Mouse (Mus musculus) hindbrain, postnatal 0 days (tissue): ENCODE results near the gene Jpt1. TPM values are rescaled to one million over a fixed set of nuclear protein-coding genes. Genes with fewer than 3 reads are reported as not detected.
"Not testable (repeated sequence)": the region's sequence is repeated elsewhere in the genome, so short reads cannot be mapped to it uniquely, and the experiment has no call there.

Source experiments
- ATAC-seq: fragments of 200-750 bp; cut with Nextera tagmentation; 2 replicates; pipeline ENCODE4 v1.8.0; 2017; ENCODE audit warnings: mild to moderate bottlenecking, moderate TSS enrichment, moderate library complexity
- DNase-seq: peaks from one replicate; pipeline ENCODE4 v3.0.0-alpha.2; 2015; ENCODE audit warnings: low spot score
- H3K27ac ChIP-seq: fragments of 300-500 bp; sonication (generic); 2 replicates; pipeline ENCODE4 v1.5.1; 2014; ENCODE audit warnings: mild to moderate bottlenecking
- H3K27me3 ChIP-seq: fragments of 300-500 bp; sonication (generic); 2 replicates; pipeline ENCODE4 v1.6.1; 2014; ENCODE audit warnings: low read length, mixed read lengths; ENCODE audit not compliant: insufficient read depth
- H3K36me3 ChIP-seq: fragments of 300-500 bp; sonication (generic); 2 replicates; pipeline ENCODE4 v1.6.1; 2014; ENCODE audit warnings: low read length, mixed read lengths; ENCODE audit not compliant: insufficient read depth
- H3K4me1 ChIP-seq: fragments of 300-500 bp; sonication (generic); 2 replicates; pipeline ENCODE4 v1.6.1; 2014; ENCODE audit warnings: antibody characterized with exemption, low read length, mixed read lengths; ENCODE audit not compliant: insufficient read depth
- H3K4me2 ChIP-seq: fragments of 300-500 bp; sonication (generic); 2 replicates; pipeline ENCODE4 v1.6.1; 2014; ENCODE audit warnings: low read depth, mild to moderate bottlenecking, low read length, moderate library complexity, mixed read lengths
- H3K4me3 ChIP-seq: fragments of 300-500 bp; sonication (generic); 2 replicates; pipeline ENCODE4 v1.5.1; 2014; ENCODE audit warnings: low read length
- H3K9ac ChIP-seq: fragments of 300-500 bp; sonication (generic); replicated peaks from 2 replicates; pipeline ENCODE4 v1.6.1; 2014; ENCODE audit warnings: mild to moderate bottlenecking, low read length, moderate library complexity, mixed read lengths
- H3K9me3 ChIP-seq: fragments of 300-500 bp; sonication (generic); 2 replicates; pipeline ENCODE4 v1.6.1; 2016; ENCODE audit warnings: low read length, mixed read lengths
- CTCF ChIP-seq: IDR thresholded peaks from 2 replicates; pipeline ENCODE4 v1.5.1; 2016; ENCODE audit warnings: antibody characterized with exemption, control low read depth, low read depth
- WGBS: fragments of 180-500 bp; shearing (Covaris S2); extraction: QIAGEN DNeasy Blood & Tissue Kit; methylation state at CpG from one replicate; pipeline ENCODE4 v1.1.7; 2014; 5-methylcytosine and 5-hydroxymethylcytosine counted together
- polyA plus RNA-seq: library from polyadenylated mRNA; unstranded; fragments of >200 nt; fragmentation: Nextera tagmentation; extraction: Ambion mirVana; gene quantifications from 2 replicates; pipeline ENCODE4 v1.2.1, GENCODE M21; 2015
- total RNA-seq: library from RNA; depleted of rRNA; stranded (reverse); fragments of >200 nt; gene quantifications from 2 replicates; pipeline ENCODE4 v1.2.3, GENCODE M21; 2014

Jpt1 gene
- total and polyA plus RNA-seq, 2 experiments from 2014 or later, result 655 to 1,016 TPM

GRCm38 (mm10) chr11:115506586-115506985 lies 7.6 kb downstream of the Jpt1 start:
- Histone ChIP-seq H3K27me3 (no peaks in the 10 kb centered on the region), H3K4me1 (peaks cover 16% of the 10 kb centered on the region), H3K9ac (no peak overlapping the region), H3K36me3 (no peaks in the 10 kb centered on the region; the same call in 1 of the 2 replicates), H3K4me2 (no peak overlapping the region), H3K27ac (no peak overlapping the region), H3K4me3 (no peak overlapping the region), H3K9me3 (no peaks in the 10 kb centered on the region)
- WGBS, result 47% methylated on average over 3 of the region's 3 CpGs
- no peak for ATAC-seq
- no peak for TF ChIP-seq CTCF
- DNase-seq, result no peak

- Histone ChIP-seq H3K4me2 (no peak overlapping the region), H3K4me1 (no peaks in the 10 kb centered on the region), H3K9ac (no peak overlapping the region), H3K4me3 (no peak overlapping the region), H3K27me3 (no peaks in the 10 kb centered on the region), H3K9me3 (no peaks in the 10 kb centered on the region), H3K27ac (no peak overlapping the region), H3K36me3 (peaks cover 34% of the 10 kb centered on the region)
- no peak for DNase-seq
- WGBS, result 95% methylated on average over 6 of the region's 6 CpGs
- no peak for ATAC-seq
- no peak for TF ChIP-seq CTCF
Measured at GRCm38 (mm10) chr11:115502636-115503035, 11.6 kb downstream of the Jpt1 start.

GRCm38 (mm10) chr11:115496559-115496958 lies 17.6 kb downstream of the Jpt1 start:
- 90% methylated on average over 9 of the region's 9 CpGs for whole genome bisulfite sequencing
- H3K4me3 ChIP-seq, DNase-seq, H3K9ac ChIP-seq, H3K27ac ChIP-seq, ATAC-seq, H3K4me1 ChIP-seq, H3K27me3 ChIP-seq, H3K4me2 ChIP-seq, H3K9me3 ChIP-seq: not testable (repeated sequence)
- H3K36me3 ChIP-seq, result peaks cover 34% of the 10 kb centered on the region

GRCm38 (mm10) chr11:115492387-115492786 lies 21.8 kb downstream of the Jpt1 start:
- Histone ChIP-seq H3K4me1 (peaks cover 5% of the 10 kb centered on the region; the same call in 1 of the 2 replicates), H3K36me3 (no peaks in the 10 kb centered on the region; the same call in 1 of the 2 replicates), H3K4me3 (peak overlapping the region; percentile 72), H3K27me3 (no peaks in the 10 kb centered on the region), H3K9ac (peak overlapping the region; percentile 76; the same call in 1 of the 2 replicates), H3K9me3 (no peaks in the 10 kb centered on the region), H3K27ac (no peak overlapping the region), H3K4me2 (peak overlapping the region; percentile 79)
- TF ChIP-seq CTCF, result no peak
- ATAC-seq (no peak), DNase-seq (no peak)
- 37% methylated on average over 6 of the region's 6 CpGs for WGBS

GRCm38 (mm10) chr11:115491356-115492083 lies 22.7 kb downstream of the Jpt1 start, which contains the start of gene Nt5c:
Gene Nt5c (minus strand): TSS chr11:115491862.
- Histone ChIP-seq H3K9ac (peak within 1 kb of the TSS; percentile 76), H3K4me1 (peaks cover 5% of the 10 kb centered on the region; the same call in 1 of the 2 replicates), H3K27me3 (no peaks in the 10 kb centered on the region), H3K36me3 (no peaks in the 10 kb centered on the region; the same call in 1 of the 2 replicates), H3K9me3 (no peaks in the 10 kb centered on the region), H3K4me3 (peak within 1 kb of the TSS; percentile 72), H3K27ac (peak within 1 kb of the TSS; percentile 87), H3K4me2 (peak within 1 kb of the TSS; percentile 79)
- TF ChIP-seq CTCF, result peak; percentile 87
- peak; percentile 91 for DNase-seq
- peak; percentile 92 for ATAC-seq
- under 1% methylated on average over 43 of the region's 43 CpGs for WGBS

GRCm38 (mm10) chr11:115490441-115491355 lies 23.5 kb downstream of the Jpt1 start:
- DNase-seq, result no peak
- H3K4me1 ChIP-seq, result peaks cover 5% of the 10 kb centered on the region; the same call in 1 of the 2 replicates
- H3K27ac ChIP-seq, result peak overlapping the region; percentile 87
- peak; percentile 19; the same call in 1 of the 2 replicates for ATAC-seq
- H3K36me3 ChIP-seq, result no peaks in the 10 kb centered on the region; the same call in 1 of the 2 replicates
- no peak for TF ChIP-seq CTCF
- no peaks in the 10 kb centered on the region for H3K27me3 ChIP-seq
- H3K4me3 ChIP-seq, result peak overlapping the region; percentile 72
- WGBS, result 22% methylated on average over 25 of the region's 25 CpGs
- no peaks in the 10 kb centered on the region for H3K9me3 ChIP-seq
- peak overlapping the region; percentile 76 for H3K9ac ChIP-seq
- peak overlapping the region; percentile 79 for H3K4me2 ChIP-seq
